Mouse (Mus musculus) liver, embryonic 16.5 days (tissue): ENCODE measurements around the gene Ntn1. TPM values are rescaled to one million over a fixed set of nuclear protein-coding genes. Genes with fewer than 3 reads are reported as not detected.

Source experiments
- ATAC-seq: fragments of 200-750 bp; cut with Nextera tagmentation; 2 replicates; pipeline ENCODE4 v1.8.0; 2017; ENCODE audit warnings: low read depth, mild to moderate bottlenecking, moderate number of reproducible peaks, moderate library complexity
- H3K27ac ChIP-seq: fragments of 300-500 bp; sonication (generic); 2 replicates; pipeline ENCODE4 v1.5.1; 2014; ENCODE audit warnings: mild to moderate bottlenecking, low read length
- H3K27me3 ChIP-seq: fragments of 300-500 bp; sonication (generic); 2 replicates; pipeline ENCODE4 v1.6.1; 2014; ENCODE audit warnings: low read depth, low read length, mixed read lengths; ENCODE audit not compliant: control insufficient read depth, insufficient read depth
- H3K36me3 ChIP-seq: fragments of 300-500 bp; sonication (generic); 2 replicates; pipeline ENCODE4 v1.6.1; 2014; ENCODE audit warnings: mild to moderate bottlenecking; ENCODE audit not compliant: control insufficient read depth, insufficient read depth
- H3K4me1 ChIP-seq: fragments of 300-500 bp; sonication (generic); 2 replicates; pipeline ENCODE4 v1.6.1; 2014; ENCODE audit warnings: low read depth, low read length, mixed read lengths; ENCODE audit not compliant: control insufficient read depth
- H3K4me2 ChIP-seq: fragments of 300-500 bp; sonication (generic); 2 replicates; pipeline ENCODE4 v1.6.1; 2014; ENCODE audit warnings: low read depth, low read length, mixed read lengths
- H3K4me3 ChIP-seq: fragments of 300-500 bp; sonication (generic); 2 replicates; pipeline ENCODE4 v1.5.1; 2014; ENCODE audit warnings: low read depth, mild to moderate bottlenecking, low read length
- H3K9ac ChIP-seq: fragments of 300-500 bp; sonication (generic); 2 replicates; pipeline ENCODE4 v1.6.1; 2014; ENCODE audit warnings: low read depth, low read length
- H3K9me3 ChIP-seq: fragments of 300-500 bp; sonication (generic); replicated peaks from 2 replicates; pipeline ENCODE4 v1.6.1; 2016; ENCODE audit warnings: low read length; ENCODE audit not compliant: control insufficient read depth
- WGBS: fragments of 180-500 bp; shearing (Covaris S2); extraction: QIAGEN DNeasy Blood & Tissue Kit; methylation state at CpG from one replicate; pipeline ENCODE4 v1.1.7; 2014; ENCODE audit not compliant: insufficient replicate concordance; 5-methylcytosine and 5-hydroxymethylcytosine counted together
- polyA plus RNA-seq: library from polyadenylated mRNA; unstranded; fragments of >200 nt; fragmentation: Nextera tagmentation; extraction: Ambion mirVana; gene quantifications from 2 replicates; pipeline ENCODE4 v1.2.1, GENCODE M21; 2015

The Ntn1 gene
- polyA plus RNA-seq, 1 experiment from 2014 or later: 0.28 TPM

- ATAC-seq: no peak
Observed at GRCm38 (mm10) chr11:68197471-68197870, 203.2 kb downstream of the Ntn1 start.

GRCm38 (mm10) chr11:68196566-68196965 is 204.1 kb downstream of the Ntn1 start:
- no peak overlapping the region for H3K4me3 ChIP-seq
- ATAC-seq: no peak
- H3K27me3 ChIP-seq: no peaks in the 10 kb centered on the region
- no peaks in the 10 kb centered on the region for H3K4me1 ChIP-seq
- H3K27ac ChIP-seq: no peak overlapping the region
- no peaks in the 10 kb centered on the region for H3K9me3 ChIP-seq
- no peaks in the 10 kb centered on the region for H3K36me3 ChIP-seq
- no peak overlapping the region for H3K4me2 ChIP-seq
- H3K9ac ChIP-seq: no peak overlapping the region
- 76% methylated on average over 6 of the region's 6 CpGs for WGBS

More at GRCm38 (mm10) chr11:68197471-68197870, 203.2 kb downstream of the Ntn1 start:
- Histone ChIP-seq H3K4me1 (no peaks in the 10 kb centered on the region), H3K36me3 (no peaks in the 10 kb centered on the region), H3K27me3 (no peaks in the 10 kb centered on the region), H3K27ac (no peak overlapping the region), H3K4me3 (no peak overlapping the region), H3K4me2 (no peak overlapping the region), H3K9ac (no peak overlapping the region), H3K9me3 (no peaks in the 10 kb centered on the region)
- 74% methylated on average over 11 of the region's 11 CpGs for WGBS

- Histone ChIP-seq H3K9ac (no peak overlapping the region), H3K27ac (no peak overlapping the region)
- 69% methylated on average over 10 of the region's 10 CpGs for WGBS
Observed at GRCm38 (mm10) chr11:68195693-68196176, 204.9 kb downstream of the Ntn1 start.

GRCm38 (mm10) chr11:68195168-68195567 is 205.5 kb downstream of the Ntn1 start:
- Histone ChIP-seq H3K4me1 (no peaks in the 10 kb centered on the region), H3K9me3 (no peaks in the 10 kb centered on the region), H3K9ac (no peak overlapping the region), H3K27me3 (no peaks in the 10 kb centered on the region), H3K36me3 (no peaks in the 10 kb centered on the region), H3K27ac (no peak overlapping the region), H3K4me3 (no peak overlapping the region), H3K4me2 (no peak overlapping the region)
- ATAC-seq: no peak
- WGBS: 47% methylated on average over 6 of the region's 6 CpGs

More at GRCm38 (mm10) chr11:68195693-68196176, 204.9 kb downstream of the Ntn1 start:
- Histone ChIP-seq H3K27me3 (no peaks in the 10 kb centered on the region), H3K36me3 (no peaks in the 10 kb centered on the region), H3K9me3 (no peaks in the 10 kb centered on the region), H3K4me3 (no peak overlapping the region), H3K4me1 (no peaks in the 10 kb centered on the region), H3K4me2 (no peak overlapping the region)
- no peak for ATAC-seq

- ATAC-seq: no peak
- WGBS: 61% methylated on average over 5 of the region's 5 CpGs
Observed at GRCm38 (mm10) chr11:68190849-68191248, 209.8 kb downstream of the Ntn1 start.

GRCm38 (mm10) chr11:68188695-68189201 is 211.9 kb downstream of the Ntn1 start:
- Histone ChIP-seq H3K36me3 (no peaks in the 10 kb centered on the region), H3K9ac (no peak overlapping the region), H3K4me1 (no peaks in the 10 kb centered on the region), H3K4me2 (no peak overlapping the region), H3K4me3 (no peak overlapping the region), H3K27ac (no peak overlapping the region), H3K9me3 (no peaks in the 10 kb centered on the region), H3K27me3 (no peaks in the 10 kb centered on the region)
- no peak for ATAC-seq
- 40% methylated on average over 12 of the region's 12 CpGs for whole genome bisulfite sequencing

More at GRCm38 (mm10) chr11:68190849-68191248, 209.8 kb downstream of the Ntn1 start:
- no peaks in the 10 kb centered on the region for H3K27me3 ChIP-seq
- no peak overlapping the region for H3K27ac ChIP-seq
- no peak overlapping the region for H3K4me3 ChIP-seq
- H3K4me1 ChIP-seq: no peaks in the 10 kb centered on the region
- H3K4me2 ChIP-seq: no peak overlapping the region
- no peaks in the 10 kb centered on the region for H3K36me3 ChIP-seq
- H3K9ac ChIP-seq: no peak overlapping the region
- no peaks in the 10 kb centered on the region for H3K9me3 ChIP-seq

- Histone ChIP-seq H3K4me1 (no peaks in the 10 kb centered on the region), H3K9ac (no peak overlapping the region), H3K4me3 (no peak overlapping the region), H3K9me3 (no peaks in the 10 kb centered on the region), H3K27me3 (no peaks in the 10 kb centered on the region), H3K36me3 (no peaks in the 10 kb centered on the region), H3K27ac (no peak overlapping the region), H3K4me2 (no peak overlapping the region)
- 70% methylated on average over 8 of the region's 8 CpGs for WGBS
- no peak for ATAC-seq
Observed at GRCm38 (mm10) chr11:68187242-68187641, 213.4 kb downstream of the Ntn1 start.

- no peaks in the 10 kb centered on the region for H3K4me1 ChIP-seq
- no peak overlapping the region for H3K27ac ChIP-seq
- H3K36me3 ChIP-seq: no peaks in the 10 kb centered on the region
- H3K27me3 ChIP-seq: no peaks in the 10 kb centered on the region
- H3K4me2 ChIP-seq: no peak overlapping the region
- 76% methylated on average over 3 of the region's 3 CpGs for WGBS
- ATAC-seq: no peak
- H3K9ac ChIP-seq: no peak overlapping the region
- no peaks in the 10 kb centered on the region for H3K9me3 ChIP-seq
- H3K4me3 ChIP-seq: no peak overlapping the region
Observed at GRCm38 (mm10) chr11:68185647-68186046, 215.0 kb downstream of the Ntn1 start.

GRCm38 (mm10) chr11:68177415-68177814 is 223.2 kb downstream of the Ntn1 start:
- Histone ChIP-seq H3K27ac (no peak overlapping the region), H3K9me3 (no peaks in the 10 kb centered on the region), H3K36me3 (no peaks in the 10 kb centered on the region), H3K27me3 (no peaks in the 10 kb centered on the region), H3K4me3 (no peak overlapping the region), H3K4me2 (no peak overlapping the region), H3K4me1 (no peaks in the 10 kb centered on the region), H3K9ac (no peak overlapping the region)
- no peak for ATAC-seq
- WGBS: 50% methylated on average over 7 of the region's 7 CpGs
